Mouse (Mus musculus) CH12.LX (cell line): ENCODE data around the gene Cfhr2. TPM values are rescaled to one million over a fixed set of nuclear protein-coding genes. Genes with fewer than 3 reads are reported as not detected.

Experiments used
- DNase-seq: peaks from one replicate; pipeline ENCODE4 v3.0.0-alpha.2; 2013; ENCODE audit errors: extremely low read depth
- H3K27ac ChIP-seq: 2 replicates; pipeline ENCODE4 v1.5.1; 2012; ENCODE audit warnings: low read depth, mild to moderate bottlenecking, control low read depth, moderate library complexity; ENCODE audit not compliant: insufficient read depth
- H3K27me3 ChIP-seq: replicated peaks from 2 replicates; pipeline ENCODE3; 2012; ENCODE audit warnings: inconsistent platforms
- H3K36me3 ChIP-seq, 2 experiments: replicated peaks in 1 of 2; 2 replicates each; pipeline versions ENCODE3 to v1.6.1; 2012; ENCODE audit warnings: inconsistent platforms in 1 of 2, low read length in 1 of 2, mild to moderate bottlenecking in 1 of 2, mixed read lengths in 1 of 2, moderate library complexity in 1 of 2; ENCODE audit not compliant: control insufficient read depth in 1 of 2, insufficient read depth in 1 of 2
- H3K4me1 ChIP-seq, 2 experiments: 2 replicates each; pipeline ENCODE4 v1.6.1; 2012; ENCODE audit warnings: inconsistent platforms in 1 of 2, moderate library complexity in 1 of 2; ENCODE audit not compliant: insufficient read depth in 2 of 2, control insufficient read depth in 1 of 2
- H3K4me2 ChIP-seq: 2 replicates; pipeline ENCODE4 v1.6.1; 2012; ENCODE audit warnings: low read depth, mild to moderate bottlenecking, control low read depth; ENCODE audit not compliant: poor library complexity, insufficient read depth, severe bottlenecking
- H3K4me3 ChIP-seq, 3 experiments: fragments of 150-350 bp in 1 of 3; sonication (generic) in 1 of 3; replicated peaks in 1 of 3; 2 replicates each; pipeline versions ENCODE3 to v1.5.1; 2011 to 2012; ENCODE audit warnings: low read depth in 2 of 3, low read length in 2 of 3, mild to moderate bottlenecking in 2 of 3, moderate library complexity in 2 of 3, control low read depth in 1 of 3, improper control_type of control experiment in 1 of 3, inconsistent platforms in 1 of 3, mixed read lengths in 1 of 3; ENCODE audit not compliant: poor library complexity in 1 of 3
- H3K79me2 ChIP-seq: replicated peaks from 2 replicates; pipeline ENCODE4 v1.6.1; 2012; ENCODE audit warnings: mild to moderate bottlenecking, moderate library complexity; ENCODE audit not compliant: control insufficient read depth, poor library complexity, insufficient read depth, severe bottlenecking; ENCODE audit errors: extremely low read depth
- H3K9ac ChIP-seq: 2 replicates; pipeline ENCODE4 v1.6.1; 2012; ENCODE audit warnings: low read depth, mild to moderate bottlenecking, control low read depth, moderate library complexity; ENCODE audit not compliant: insufficient read depth
- H3K9me3 ChIP-seq: replicated peaks from 2 replicates; pipeline ENCODE3; 2012; ENCODE audit warnings: low read length, inconsistent platforms, mixed read lengths
- BHLHE40 ChIP-seq: IDR thresholded peaks from 2 replicates; pipeline ENCODE4 v1.6.1; 2011; ENCODE audit warnings: mild to moderate bottlenecking, low read depth, low read length, improper control_type of control experiment
- CHD1 ChIP-seq: IDR thresholded peaks from 2 replicates; pipeline ENCODE4 v1.6.1; 2012; ENCODE audit warnings: low read depth, low read length, improper control_type of control experiment, inconsistent platforms
- CHD2 ChIP-seq: IDR thresholded peaks from 2 replicates; pipeline ENCODE4 v1.6.1; 2011; ENCODE audit warnings: low read length, improper control_type of control experiment
- CTCF ChIP-seq, 2 experiments: IDR thresholded peaks in 1 of 2; conservative IDR thresholded peaks in 1 of 2; 2 replicates each; pipeline ENCODE4 v1.5.1; 2011 to 2012; ENCODE audit warnings: low read depth in 2 of 2, low read length in 2 of 2, improper control_type of control experiment in 1 of 2, inconsistent platforms in 1 of 2, mild to moderate bottlenecking in 1 of 2, moderate library complexity in 1 of 2
- ELF1 ChIP-seq: IDR thresholded peaks from 2 replicates; pipeline ENCODE4 v1.6.1; 2014; ENCODE audit warnings: low read depth, mild to moderate bottlenecking, inconsistent platforms, low read length, improper control_type of control experiment
- EP300 ChIP-seq: IDR thresholded peaks from 2 replicates; pipeline ENCODE4 v1.6.1; 2011; ENCODE audit warnings: low read length, improper control_type of control experiment
- ETS1 ChIP-seq: conservative IDR thresholded peaks from 2 replicates; pipeline ENCODE4 v1.6.1; 2012; ENCODE audit warnings: low read depth, mild to moderate bottlenecking, inconsistent platforms, low read length, improper control_type of control experiment, moderate library complexity
- HCFC1 ChIP-seq: IDR thresholded peaks from 2 replicates; pipeline ENCODE4 v1.6.1; 2012; ENCODE audit warnings: low read depth, mild to moderate bottlenecking, inconsistent platforms, low read length, improper control_type of control experiment
- JUN ChIP-seq: IDR thresholded peaks from 2 replicates; pipeline ENCODE4 v1.6.1; 2011; ENCODE audit warnings: low read depth, mild to moderate bottlenecking, low read length, improper control_type of control experiment, moderate library complexity; ENCODE audit not compliant: insufficient read depth
- JUND ChIP-seq: conservative IDR thresholded peaks from 2 replicates; pipeline ENCODE4 v1.6.1; 2011; ENCODE audit warnings: low read depth, low read length, improper control_type of control experiment
- MAFK ChIP-seq: IDR thresholded peaks from 2 replicates; pipeline ENCODE4 v1.6.1; 2011; ENCODE audit warnings: low read length, improper control_type of control experiment; ENCODE audit not compliant: insufficient replicate concordance
- MAZ ChIP-seq: IDR thresholded peaks from 2 replicates; pipeline ENCODE4 v1.6.1; 2012; ENCODE audit warnings: low read depth, mild to moderate bottlenecking, inconsistent platforms, low read length, improper control_type of control experiment, moderate library complexity
- MXI1 ChIP-seq: IDR thresholded peaks from 2 replicates; pipeline ENCODE4 v1.6.1; 2011; ENCODE audit warnings: mild to moderate bottlenecking, low read depth, low read length, improper control_type of control experiment
- MYC ChIP-seq: IDR thresholded peaks from 2 replicates; pipeline ENCODE4 v1.6.1; 2011; ENCODE audit warnings: low read depth, mild to moderate bottlenecking, improper control_type of control experiment, low read length
- NELFE ChIP-seq: IDR thresholded peaks from 2 replicates; pipeline ENCODE4 v1.6.1; 2011; ENCODE audit warnings: low read depth, low read length, improper control_type of control experiment
- POLR2AphosphoS2 ChIP-seq: IDR thresholded peaks from 2 replicates; pipeline ENCODE4 v1.6.1; 2011; ENCODE audit warnings: low read depth, low read length, improper control_type of control experiment
- SIN3A ChIP-seq: IDR thresholded peaks from 2 replicates; pipeline ENCODE4 v1.6.1; 2012; ENCODE audit warnings: low read length, improper control_type of control experiment, inconsistent platforms
- SMC3 ChIP-seq: IDR thresholded peaks from 2 replicates; pipeline ENCODE4 v1.6.1; 2011; ENCODE audit warnings: low read depth, low read length, improper control_type of control experiment
- TBP ChIP-seq: conservative IDR thresholded peaks from 2 replicates; pipeline ENCODE4 v1.6.1; 2011; ENCODE audit warnings: low read depth, low read length, improper control_type of control experiment
- USF1 ChIP-seq: IDR thresholded peaks from 2 replicates; pipeline ENCODE4 v1.6.1; 2014; ENCODE audit warnings: low read depth, mild to moderate bottlenecking, inconsistent platforms, low read length, improper control_type of control experiment
- ZNF384 ChIP-seq: IDR thresholded peaks from 2 replicates; pipeline ENCODE4 v1.6.1; 2012; ENCODE audit warnings: low read depth, low read length, improper control_type of control experiment, inconsistent platforms
- dilution Hi-C: fragments of 300-500 bp; cut with MboI; formaldehyde crosslinking; loops from 2 replicates; pipeline ENCODE4 v1.14.3; 2020; ENCODE audit warnings: low sequenced_read_pairs; ENCODE audit not compliant: extremely low pct_unique_long_range_greater_than_20kb, extremely low pct_ligation_motif_present
- in situ Hi-C: fragments of 300-500 bp; cut with MboI; formaldehyde crosslinking; loops from 3 replicates; pipeline ENCODE4 v1.14.3; 2019; ENCODE audit warnings: low sequenced_read_pairs, low pct_ligation_motif_present, low pct_unique_long_range_greater_than_20kb, mixed read lengths
- polyA plus RNA-seq: library from polyadenylated mRNA; unstranded; fragments of >175 nt; gene quantifications from 2 replicates; pipeline ENCODE4 v1.2.1, GENCODE M21; 2012; ENCODE audit warnings: low read depth; ENCODE audit not compliant: insufficient read length
- total RNA-seq, 2 experiments: library from RNA; depleted of rRNA; stranded (reverse); fragments of 300-350 nt in 1 of 2; fragments of >200 nt in 1 of 2; gene quantifications; 2 replicates each; pipeline ENCODE4 v1.2.3; 2012 to 2014

The Cfhr2 gene
- not detected in 2 replicates for total RNA-seq (2012; rRNA removed)
- total RNA-seq (2014; rRNA removed): not detected in 2 replicates
- polyA plus RNA-seq: not detected in 2 replicates

- in situ Hi-C loops (no loop called here), dilution Hi-C loops (no loop called here)
These were observed at the start of gene Cfhr2 for GRCm38 (mm10) chr1:139858548-139858947. Gene Cfhr2 (minus strand): TSS chr1:139858702.

GRCm38 (mm10) chr1:139863751-139864150, 5.2 kb upstream of the Cfhr2 start:
- Histone ChIP-seq H3K27ac (no peak overlapping the region), H3K27me3 (no peaks in the 10 kb centered on the region), H3K4me1 (no peaks in the 10 kb centered on the region), H3K4me2 (no peak overlapping the region), H3K9ac (no peak overlapping the region), H3K79me2 (no peaks in the 10 kb centered on the region), H3K36me3 (no peaks in the 10 kb centered on the region), H3K4me3 (no peak overlapping the region), H3K9me3 (peaks cover 3% of the 10 kb centered on the region)
- in situ Hi-C loops (no loop called here), dilution Hi-C loops (no loop called here)
- TF ChIP-seq MAZ (no peak), SMC3 (no peak), USF1 (no peak), MXI1 (no peak), SIN3A (no peak), TBP (no peak), MYC (no peak), CTCF (conservative IDR thresholded peaks at IDR 0.05 in 1 of 2, IDR thresholded peaks at IDR 0.05 in 1 of 2; ENCODE audit: low read depth in 2 of 2, low read length in 2 of 2) (no peak), NELFE (no peak), MAFK (no peak), CHD2 (no peak), EP300 (no peak), BHLHE40 (no peak), ETS1 (no peak)
- DNase-seq: no peak

More at GRCm38 (mm10) chr1:139858548-139858947, at the start of gene Cfhr2:
- TF ChIP-seq HCFC1 (no peak), MAFK (no peak), NELFE (no peak), POLR2AphosphoS2 (no peak), CTCF (conservative IDR thresholded peaks at IDR 0.05 in 1 of 2, IDR thresholded peaks at IDR 0.05 in 1 of 2; ENCODE audit: low read depth in 2 of 2, low read length in 2 of 2) (no peak), CHD1 (no peak), JUND (no peak), JUN (no peak), BHLHE40 (no peak), ZNF384 (no peak), MAZ (no peak), ELF1 (no peak)
- H3K4me3 ChIP-seq: no peak within 1 kb of the TSS
- no peaks in the 10 kb centered on the region for H3K36me3 ChIP-seq
- no peaks in the 10 kb centered on the region for H3K4me1 ChIP-seq
- H3K27ac ChIP-seq: no peak within 1 kb of the TSS
- no peak within 1 kb of the TSS for H3K9ac ChIP-seq
- H3K79me2 ChIP-seq: no peaks in the 10 kb centered on the region
- H3K27me3 ChIP-seq: no peaks in the 10 kb centered on the region
- no peaks in the 10 kb centered on the region for H3K9me3 ChIP-seq
- no peak within 1 kb of the TSS for H3K4me2 ChIP-seq
- no peak for DNase-seq
